Mouse (Mus musculus): ENCODE measurements around the gene Mea1. TPM values are rescaled to one million over a fixed set of nuclear protein-coding genes. Genes with fewer than 3 reads are reported as not detected.

Gene Mea1
- 100 to 1,000 TPM; 158 to 160 TPM for polyA plus RNA-seq (2017; shearing (Covaris generic))

DNA sequence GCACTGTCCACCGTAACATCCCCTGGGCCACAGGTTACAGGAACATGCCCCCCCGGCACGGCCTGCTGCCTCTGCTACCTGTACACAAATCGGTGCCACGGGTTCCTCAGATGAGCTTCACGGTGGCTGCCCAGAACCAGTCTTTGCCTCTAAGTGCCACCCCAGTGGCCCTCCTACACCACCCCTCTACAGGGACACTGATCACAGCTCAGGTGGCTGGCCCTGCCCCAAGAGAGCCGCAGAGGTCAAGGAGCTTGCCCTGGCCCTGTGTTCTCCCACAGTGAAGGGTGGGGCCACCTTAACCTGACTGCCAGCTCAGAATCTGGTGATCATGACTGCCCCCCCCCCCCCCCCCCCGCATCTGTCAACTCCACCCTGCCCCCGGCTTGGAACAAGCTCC, at the start of gene Mea1:
Mea1 (plus strand) TSS at position 378 of the 400 bp plus-strand sequence.

DNA sequence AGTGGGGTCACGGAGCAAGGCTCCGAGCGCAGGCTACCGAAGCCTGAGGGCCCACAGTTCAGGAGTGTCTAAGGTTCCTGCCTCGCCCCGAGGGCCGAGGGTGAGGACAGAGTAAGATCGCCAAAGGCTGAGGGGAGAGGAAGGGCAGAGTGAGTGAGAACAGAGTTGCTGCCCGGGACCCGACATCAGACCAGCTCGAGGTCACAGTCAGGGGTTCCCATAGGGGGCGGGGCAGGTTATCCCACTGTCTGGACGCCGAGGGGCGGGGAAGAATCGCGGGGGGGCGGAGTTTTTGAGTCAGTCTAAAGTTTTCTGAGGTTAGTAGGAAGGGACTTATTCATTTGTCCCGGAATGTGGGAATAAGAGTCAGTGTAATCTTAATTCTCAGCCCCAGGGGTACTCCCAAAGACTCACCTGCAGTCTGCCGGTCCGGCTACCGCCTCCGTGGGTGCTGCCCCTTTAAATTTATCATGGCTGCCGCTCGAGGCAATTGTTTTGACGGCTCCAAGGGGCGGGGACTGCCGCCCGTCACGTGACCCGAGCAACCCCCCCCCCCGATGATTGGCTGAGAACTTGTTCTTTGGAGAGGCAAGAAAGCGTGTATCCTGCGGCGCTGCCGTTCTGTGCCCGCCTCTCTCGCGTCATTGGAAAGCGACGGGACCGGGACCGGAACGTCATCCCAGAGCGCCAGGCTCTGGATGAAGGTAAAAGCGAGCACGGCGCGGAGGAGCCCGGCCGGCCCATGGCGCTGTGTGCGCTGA, 32.9 kb upstream of the Mea1 start, which contains the start of the genes Klc4 and Mrpl2:
Klc4 (minus strand) TSS at position 462 of the 761 bp plus-strand sequence.
Mrpl2 (plus strand) TSS at position 669 of the 761 bp plus-strand sequence.

DNA sequence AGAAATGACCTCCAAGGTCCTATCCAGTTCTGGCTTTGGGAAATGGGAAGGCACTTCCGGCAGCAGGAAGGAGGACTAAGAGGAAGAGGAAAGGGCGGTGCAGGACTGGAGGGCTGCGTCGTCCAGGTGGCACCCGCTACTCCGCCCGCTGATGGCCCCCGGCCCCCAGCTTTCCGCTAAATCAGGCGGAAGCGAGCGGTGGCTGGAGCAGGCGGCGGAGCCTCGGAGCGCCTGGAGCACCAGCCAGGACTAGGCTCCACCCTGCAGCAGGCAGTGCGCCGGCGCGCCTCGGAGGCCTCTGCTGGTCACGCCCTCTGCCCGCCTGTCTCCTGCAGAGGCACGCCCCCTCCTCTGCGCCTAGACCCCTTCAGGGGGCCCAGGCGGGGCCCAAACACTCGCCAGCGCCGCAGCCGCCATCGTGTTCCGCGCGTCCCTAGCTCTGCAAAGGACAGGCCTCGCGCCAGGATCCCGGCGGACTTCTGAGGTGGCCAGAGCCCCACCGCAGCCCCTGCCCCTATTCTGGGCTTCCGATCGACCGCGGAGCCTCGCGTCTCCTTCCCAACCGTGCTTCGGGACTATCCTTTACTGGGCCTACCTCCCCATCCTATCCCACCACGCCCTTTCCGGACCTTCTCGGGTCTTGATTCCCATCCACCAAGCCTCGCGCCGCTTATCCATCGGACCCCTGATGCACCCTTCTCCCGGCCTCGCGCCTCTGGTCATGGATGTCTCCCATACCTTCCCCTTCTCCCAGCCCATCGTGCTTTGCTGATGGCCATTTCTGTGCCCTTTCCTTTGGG, 28.2 kb upstream of the Mea1 start, which contains the start of gene Cul7:
Cul7 (plus strand) TSS at position 106 of the 800 bp plus-strand sequence.

DNA sequence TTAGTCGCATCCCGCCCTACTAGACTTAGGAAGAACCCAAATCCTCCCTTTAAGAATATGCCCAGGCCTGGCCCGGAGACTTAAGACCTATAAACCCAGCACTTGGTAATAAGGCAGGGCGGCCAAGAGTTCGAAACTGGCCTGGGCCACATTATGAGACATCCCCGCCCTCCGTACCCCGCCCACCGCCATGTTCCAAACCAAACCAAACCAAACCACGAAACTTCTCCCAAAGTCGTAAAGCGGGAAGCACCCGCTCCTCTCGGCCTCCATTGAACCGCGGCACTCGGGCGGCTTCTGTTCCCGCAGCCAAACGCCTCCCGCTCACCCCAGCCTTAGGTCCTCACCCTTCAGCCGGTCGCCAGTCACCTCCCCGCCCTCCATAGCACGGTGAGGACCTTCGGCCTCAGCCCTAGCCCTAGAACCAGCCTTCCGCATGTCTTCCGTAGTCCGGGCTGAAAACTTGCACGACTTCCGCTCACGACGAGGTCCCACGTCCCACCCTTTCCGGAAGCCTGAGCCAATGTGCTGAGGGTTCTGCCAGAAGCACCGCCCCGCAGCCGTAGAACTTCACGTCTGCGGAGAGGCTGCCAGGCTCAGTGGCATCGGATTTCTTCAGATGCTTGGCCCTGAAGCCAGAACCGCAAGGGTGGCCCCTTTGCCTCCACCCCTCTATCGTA, 4.6 kb upstream of the Mea1 start, which contains the start of gene Rrp36:
Rrp36 (minus strand) TSS at position 503 of the 680 bp plus-strand sequence.

DNA sequence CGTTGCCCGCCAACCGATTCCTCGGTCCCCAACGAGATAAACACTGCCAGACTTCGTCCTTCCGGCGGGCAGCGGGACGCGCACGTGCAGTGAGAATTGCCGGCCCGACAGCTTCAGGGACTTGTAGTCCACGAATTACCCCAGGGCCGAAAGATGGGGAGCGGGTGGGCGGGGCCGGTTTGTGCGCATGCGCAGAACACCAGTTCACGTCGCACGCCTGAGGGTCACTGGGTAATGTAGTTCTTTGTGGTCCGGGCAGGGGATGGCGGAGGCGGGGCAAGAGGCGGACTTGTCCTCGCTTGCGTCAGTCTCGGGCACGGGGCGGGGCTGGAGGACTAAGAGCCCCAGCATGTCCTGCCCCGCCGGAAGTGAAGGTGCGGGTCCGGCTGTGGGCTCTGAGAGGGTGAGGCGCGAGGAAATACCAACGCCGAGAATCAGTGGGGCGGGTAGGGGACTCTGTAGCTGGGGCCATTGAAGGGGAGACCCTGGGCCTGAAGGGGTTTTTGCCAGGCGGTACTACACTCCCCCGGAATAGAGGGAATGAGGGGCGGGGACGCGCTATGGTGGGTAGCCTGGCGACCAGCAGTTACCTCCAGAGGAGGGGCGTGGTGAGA, 2.3 kb downstream of the Mea1 start, which contains the start of gene Klhdc3:
Klhdc3 (minus strand) TSS at position 155 of the 614 bp plus-strand sequence.

DNA sequence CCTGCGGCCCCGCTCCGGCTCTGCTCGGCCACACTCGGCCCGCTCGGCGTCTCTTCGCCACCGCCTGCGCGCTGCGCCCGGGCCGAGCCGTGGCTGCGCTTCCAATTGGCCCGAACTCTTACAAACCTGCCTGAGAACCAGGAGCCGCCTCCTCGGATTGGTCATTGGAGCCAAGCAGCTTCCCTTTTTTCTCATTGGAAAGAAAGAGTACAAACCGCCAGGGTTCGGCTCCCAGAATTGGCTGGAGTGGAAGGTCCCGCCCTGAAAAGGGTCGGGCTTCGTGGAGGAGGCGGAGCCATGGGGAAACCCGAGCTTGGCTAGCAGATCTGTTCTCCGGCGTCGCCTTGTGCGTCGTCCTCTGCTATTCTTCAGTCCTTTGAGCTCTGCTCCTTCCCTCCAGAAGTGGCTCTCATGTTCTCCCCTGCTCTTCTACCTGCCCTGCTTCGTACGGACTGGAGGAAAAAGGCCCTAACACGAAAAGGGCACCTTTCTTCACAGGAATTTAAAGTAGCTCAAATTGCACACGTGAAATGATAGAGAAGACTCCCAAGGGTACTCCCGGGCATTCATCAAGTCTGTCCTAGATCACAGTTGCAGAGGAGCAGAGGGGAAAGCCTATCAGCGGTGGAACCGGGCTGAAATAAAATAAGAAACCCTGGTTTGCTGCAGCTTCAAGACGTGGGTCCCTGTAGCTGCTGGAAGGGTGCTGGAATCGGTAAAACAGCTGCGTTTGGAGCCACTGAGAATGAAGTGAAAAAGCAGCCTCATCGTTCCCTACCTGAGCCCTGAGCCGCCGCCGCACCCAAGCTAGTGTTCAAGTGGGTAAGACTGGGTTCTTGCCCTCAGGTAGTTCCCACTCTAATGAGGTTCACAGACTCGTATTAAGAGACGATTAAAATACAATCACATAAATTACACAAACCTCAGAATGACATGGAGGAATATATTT, 26.6 kb downstream of the Mea1 start, which contains the start of gene Ppp2r5d:
Ppp2r5d (minus strand) TSS at position 225 of the 949 bp plus-strand sequence.

DNA sequence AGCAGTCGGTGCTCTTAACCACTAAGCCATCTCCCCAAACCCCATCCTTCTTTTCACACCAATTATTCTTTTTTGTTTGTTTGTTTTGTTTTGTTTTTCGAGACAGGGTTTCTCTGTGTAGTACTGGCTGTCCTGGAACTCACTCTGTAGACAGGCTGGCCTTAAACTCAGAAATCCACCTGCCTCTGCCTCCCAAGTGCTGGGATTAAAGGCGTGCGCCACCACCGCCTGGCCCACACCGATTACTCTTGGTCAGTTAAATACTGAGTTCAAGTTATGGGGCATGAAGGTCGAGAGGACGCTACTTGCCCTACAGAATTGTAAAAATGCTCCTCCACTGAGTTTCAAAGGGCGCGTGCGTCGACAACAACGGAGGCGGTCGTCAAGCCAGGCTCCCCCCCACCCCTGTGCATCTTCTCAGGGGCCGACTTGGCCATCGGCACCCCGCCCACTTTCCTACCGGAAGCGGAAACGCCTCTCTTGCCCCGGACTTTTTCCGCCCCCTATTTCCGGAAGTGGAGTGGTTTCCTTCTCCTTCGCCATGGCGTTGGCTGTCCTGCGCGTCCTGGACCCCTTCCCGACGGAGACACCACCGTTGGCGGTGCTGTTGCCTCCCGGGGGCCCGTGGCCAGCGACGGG, 32.5 kb downstream of the Mea1 start, which contains the start of gene Pex6:
Pex6 (plus strand) TSS at position 505 of the 639 bp plus-strand sequence.

DNA sequence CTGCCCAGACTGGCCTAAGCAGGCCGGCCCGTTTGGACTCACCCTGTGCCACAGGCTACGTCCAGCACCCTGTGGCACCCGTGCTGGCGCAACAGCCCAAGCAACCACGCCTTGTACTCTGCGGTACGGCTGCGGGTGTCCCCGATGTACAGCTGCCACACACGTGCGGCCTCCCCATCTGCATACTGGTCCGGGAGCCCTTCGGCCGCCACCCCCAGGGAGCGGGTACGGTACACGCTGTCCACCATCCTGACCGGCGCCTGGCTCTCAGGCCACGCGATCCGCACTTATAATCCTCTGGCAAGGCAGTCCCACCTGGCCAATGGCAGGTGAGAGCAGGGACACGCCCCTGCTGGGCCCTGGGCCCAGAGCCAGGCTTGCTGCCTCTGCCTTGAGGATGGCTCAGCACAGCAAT, 50.3 kb downstream of the Mea1 start, which contains the start of gene Gnmt:
Gnmt (minus strand) TSS at position 265 of the 415 bp plus-strand sequence.

Other genes starting within 250 kb of the Mea1 start
- gene Crip3, start 249.9 kb upstream of the Mea1 start, polyA plus RNA-seq (2017; shearing (Covaris generic)): under 1 TPM in 1 of 2 experiments, not detected in 1; 0.18 TPM
- gene Slc22a7, start 240.3 kb upstream of the Mea1 start, polyA plus RNA-seq (2017; shearing (Covaris generic)): not detected
- under 1 TPM; 0.23 to 0.81 TPM for gene Ttbk1, start 191.1 kb upstream of the Mea1 start, polyA plus RNA-seq (2017; shearing (Covaris generic))
- 1 to 10 TPM; 2.9 to 5.3 TPM for gene Dnph1, start 182.1 kb upstream of the Mea1 start, polyA plus RNA-seq (2017; shearing (Covaris generic))
- 1 to 10 TPM; 1.3 to 5.6 TPM for gene Cul9, start 132.4 kb upstream of the Mea1 start, polyA plus RNA-seq (2017; shearing (Covaris generic))
- gene Srf, start 122.6 kb upstream of the Mea1 start, polyA plus RNA-seq (2017; shearing (Covaris generic)): 10 to 100 TPM; 22.6 to 41.9 TPM
- gene Ptk7, start 49.3 kb upstream of the Mea1 start, polyA plus RNA-seq (2017; shearing (Covaris generic)): under 1 TPM in 1 of 2 experiments, not detected in 1; 0.22 TPM
- 10 to 100 TPM; 13.7 to 24.2 TPM for gene Klc4, start 32.8 kb upstream of the Mea1 start, polyA plus RNA-seq (2017; shearing (Covaris generic))
- gene Mrpl2, start 32.6 kb upstream of the Mea1 start, polyA plus RNA-seq (2017; shearing (Covaris generic)): 10 to 100 TPM; 27.8 to 61.8 TPM
- 1 to 10 TPM; 5.3 to 7.8 TPM for gene Cul7, start 28.5 kb upstream of the Mea1 start, polyA plus RNA-seq (2017; shearing (Covaris generic))
- 10 to 100 TPM; 55.5 to 71.6 TPM for gene Rrp36, start 4.4 kb upstream of the Mea1 start, polyA plus RNA-seq (2017; shearing (Covaris generic))
- 10 to 100 TPM; 63.8 to 76.3 TPM for gene Klhdc3, start 2.1 kb downstream of the Mea1 start, polyA plus RNA-seq (2017; shearing (Covaris generic))
- 10 to 100 TPM; 66.0 to 83.4 TPM for gene Ppp2r5d, start 26.3 kb downstream of the Mea1 start, polyA plus RNA-seq (2017; shearing (Covaris generic))
- 10 to 100 TPM; 19.5 to 32.7 TPM for gene Pex6, start 32.7 kb downstream of the Mea1 start, polyA plus RNA-seq (2017; shearing (Covaris generic))
- gene Gnmt, start 50.4 kb downstream of the Mea1 start, polyA plus RNA-seq (2017; shearing (Covaris generic)): under 1 TPM in 1 of 2 experiments, not detected in 1; 0.55 TPM
- gene Cnpy3, start 73.4 kb downstream of the Mea1 start, polyA plus RNA-seq (2017; shearing (Covaris generic)): 10 to 100 TPM; 40.8 to 41.1 TPM
- gene Ptcra, start 84.9 kb downstream of the Mea1 start, polyA plus RNA-seq (2017; shearing (Covaris generic)): not detected
- gene 2310039H08Rik, start 93.8 kb downstream of the Mea1 start, polyA plus RNA-seq (2017; shearing (Covaris generic)): 10 to 100 TPM; 26.5 to 56.7 TPM
- gene Rpl7l1, start 103.9 kb downstream of the Mea1 start, polyA plus RNA-seq (2017; shearing (Covaris generic)): 100 to 1,000 TPM; 123 to 130 TPM
- gene Bicral, start 179.7 kb downstream of the Mea1 start, polyA plus RNA-seq (2017; shearing (Covaris generic)): 10 to 100 TPM; 17.0 to 27.2 TPM
- 10 to 100 TPM; 53.4 to 55.7 TPM for gene Tbcc, start 211.9 kb downstream of the Mea1 start, polyA plus RNA-seq (2017; shearing (Covaris generic))
- gene Prph2, start 231.7 kb downstream of the Mea1 start, polyA plus RNA-seq (2017; shearing (Covaris generic)): under 1 TPM in 1 of 2 experiments, not detected in 1; 0.33 TPM

Measured in activated CD4-positive, CD25-positive, alpha-beta regulatory T cell (primary cell).